Mouse (Mus musculus) megakaryocyte, embryonic 14.5 days (primary cell): ENCODE measurements around the gene Ptpn1.

ENCODE experiments used
- FLI1 ChIP-seq: IDR thresholded peaks from 2 replicates; pipeline ENCODE4 v1.6.1; 2012; ENCODE audit warnings: low read length, inconsistent platforms, mixed read lengths
- GATA1 ChIP-seq: IDR thresholded peaks from 3 replicates; pipeline ENCODE4 v1.6.1; 2012; ENCODE audit warnings: mixed read lengths, low read length, inconsistent platforms, borderline replicate concordance

DNA sequence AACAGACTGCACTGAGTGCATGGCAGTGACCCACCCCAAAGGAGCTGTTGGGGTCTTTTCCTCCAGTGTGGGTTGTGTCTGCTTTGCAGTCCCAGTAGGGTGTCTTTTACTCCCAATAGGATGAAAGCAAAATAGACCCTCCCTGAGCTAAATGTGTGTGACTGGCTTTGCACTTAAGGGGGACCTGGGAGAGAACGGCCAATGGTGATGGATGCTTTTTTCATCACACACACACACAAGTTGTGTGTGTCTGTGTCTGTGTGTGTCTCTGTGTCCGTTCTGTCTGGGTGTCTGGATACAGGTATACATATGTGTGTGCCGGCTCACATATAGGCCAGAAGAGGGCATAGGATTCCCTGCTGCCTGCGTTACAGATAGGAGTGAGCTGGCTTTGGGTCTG lies 9.5 kb downstream of the Ptpn1 start:
- TF ChIP-seq GATA1 (no peak), FLI1 (no peak)
